Mouse (Mus musculus): ENCODE measurements around the gene Med12l. TPM values are rescaled to one million over a fixed set of nuclear protein-coding genes. Genes with fewer than 3 reads are reported as not detected.
A peak's percentile ranks its signal among the peaks of the same experiment; 100 is the strongest.
"Not testable (repeated sequence)": the region's sequence is repeated elsewhere in the genome, so short reads cannot be mapped to it uniquely, and the experiment has no call there.

Med12l gene
- total RNA-seq, 2 experiments from 2014 or later: 0.23 TPM; not detected in 1

DNA sequence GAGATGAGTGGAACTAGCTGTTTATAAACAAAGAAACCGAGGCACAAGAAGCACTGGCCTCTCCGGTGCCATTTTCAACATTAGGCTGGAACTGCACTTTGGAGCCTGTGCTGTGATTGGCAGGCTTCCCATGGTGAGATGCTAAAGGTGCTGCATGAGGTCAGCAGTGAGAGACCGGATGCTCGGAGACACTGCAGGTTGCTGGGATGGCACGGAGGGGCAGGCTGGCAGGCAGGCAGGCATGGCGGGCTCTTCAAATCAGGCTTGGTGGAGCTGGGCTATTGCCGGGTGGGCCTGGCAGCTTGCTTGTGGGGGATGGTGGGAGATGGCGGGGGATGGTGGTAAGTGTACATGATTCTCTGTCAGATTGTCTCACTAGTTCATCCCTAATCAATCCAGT is 15.6 kb downstream of the Med12l start:
- no peak for ATAC-seq (replicated peaks; ENCODE audit: low FRiP score, poor library complexity, severe bottlenecking)

DNA sequence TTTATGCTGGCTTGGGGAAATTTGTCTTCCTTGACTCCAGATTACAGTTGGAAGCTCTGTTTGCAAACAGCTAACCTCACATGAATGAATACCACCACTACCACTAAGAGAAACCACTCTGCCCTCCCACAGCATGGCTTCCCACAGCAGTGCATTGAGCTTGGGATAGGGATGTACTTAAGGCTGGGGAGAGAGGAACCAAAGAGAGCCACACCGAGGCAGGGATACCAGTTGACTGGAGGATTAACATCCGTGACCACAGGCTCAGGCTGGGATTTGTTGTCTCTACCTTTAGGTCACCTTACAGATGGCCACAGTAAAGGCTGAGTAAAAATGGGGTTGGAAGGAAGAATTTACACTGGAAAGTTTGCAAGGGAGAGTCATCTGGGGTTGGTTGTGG is 16.6 kb downstream of the Med12l start:
- ATAC-seq (replicated peaks; ENCODE audit: low FRiP score, poor library complexity, severe bottlenecking): no peak

DNA sequence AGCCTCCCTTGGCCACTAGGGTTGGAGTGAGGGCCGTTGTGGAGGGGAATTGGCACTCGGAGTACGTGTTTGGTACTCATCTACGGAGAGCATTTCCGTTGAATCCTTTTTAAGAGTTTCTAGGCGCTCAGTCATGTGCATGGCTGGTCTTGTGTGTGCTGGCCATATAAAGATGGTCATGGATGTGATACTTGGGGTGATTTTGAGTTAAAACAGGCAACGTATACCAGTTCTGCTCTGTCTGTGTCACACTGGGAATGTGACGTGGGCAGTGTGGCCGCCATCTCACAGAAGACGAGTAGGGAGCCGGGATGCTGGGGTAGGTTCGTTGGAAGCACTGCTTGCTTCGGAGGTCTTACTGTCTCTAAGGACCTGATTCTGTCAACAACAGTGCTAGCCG is 17.3 kb downstream of the Med12l start:
- no peak for ATAC-seq (replicated peaks; ENCODE audit: low FRiP score, poor library complexity, severe bottlenecking)

DNA sequence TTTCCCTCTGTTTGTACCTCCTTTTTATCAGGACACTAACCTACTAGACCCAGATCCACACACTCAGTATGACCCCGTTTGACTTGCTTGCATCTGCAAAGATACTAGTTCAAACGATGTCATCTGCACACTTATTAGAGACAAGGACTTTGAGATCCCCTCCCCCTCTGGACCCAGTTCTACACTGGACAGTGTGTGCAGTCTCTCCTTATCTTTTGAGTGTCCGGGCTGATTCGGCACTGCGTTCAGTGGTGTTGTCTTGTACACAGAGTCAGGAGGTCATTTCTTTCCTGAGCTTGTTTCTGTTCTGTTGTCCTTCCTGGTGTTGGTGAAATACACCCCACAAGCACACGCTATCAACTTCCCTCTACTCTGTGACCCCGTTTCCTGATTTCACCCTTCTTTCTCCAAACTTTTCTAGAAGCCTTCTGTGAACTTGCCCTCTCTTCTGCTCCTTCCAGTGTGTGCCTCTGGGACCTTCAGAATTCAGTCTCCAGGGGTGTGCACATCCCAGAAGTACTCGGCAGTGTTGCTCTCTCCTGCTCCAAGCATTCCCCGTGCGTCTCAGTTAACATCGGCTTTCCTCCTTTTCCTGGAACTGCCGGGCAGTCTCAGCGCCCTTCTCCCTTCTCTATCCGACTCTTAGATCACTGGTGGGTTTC is 19.0 kb downstream of the Med12l start:
- ATAC-seq (replicated peaks; ENCODE audit: low FRiP score, poor library complexity, severe bottlenecking): no peak

DNA sequence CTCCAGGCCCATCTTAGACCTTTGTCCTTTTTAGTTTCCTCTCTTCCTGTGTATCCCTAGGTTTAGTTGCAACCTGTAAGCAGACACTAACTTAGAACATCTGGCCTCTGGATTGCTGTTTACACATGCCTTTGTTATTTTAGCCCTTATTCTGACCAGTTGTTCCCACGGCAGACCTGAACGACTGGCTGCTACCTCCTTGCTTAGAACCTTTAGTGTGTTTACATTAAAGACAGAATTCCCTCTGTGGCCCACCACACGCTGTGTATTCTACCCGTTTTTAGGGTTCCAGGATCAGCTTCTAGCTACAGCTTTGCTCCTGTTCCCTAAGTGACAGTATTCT is 19.5 kb downstream of the Med12l start:
- no peak for ATAC-seq (replicated peaks; ENCODE audit: low FRiP score, poor library complexity, severe bottlenecking)

DNA sequence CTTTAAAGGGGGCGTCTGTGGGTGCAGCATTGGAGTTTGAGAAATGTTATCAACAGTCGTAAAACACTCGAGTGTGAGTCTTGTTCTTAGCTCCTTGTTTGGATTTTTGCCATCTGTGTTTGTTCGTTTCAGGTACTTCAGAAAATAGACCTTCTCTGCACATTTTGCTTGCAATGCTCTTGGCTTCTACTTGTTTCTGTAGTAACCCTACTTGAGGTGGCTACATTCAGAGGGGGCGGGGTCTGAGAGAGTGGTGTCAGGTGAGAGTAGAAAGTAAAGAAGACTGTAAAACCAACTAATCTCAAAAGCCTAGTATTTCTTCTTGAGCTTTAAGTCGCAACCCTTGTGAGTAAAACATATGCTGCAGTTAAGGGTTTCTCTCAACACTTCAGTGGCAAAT is 23.1 kb downstream of the Med12l start:
- ATAC-seq (replicated peaks; ENCODE audit: low FRiP score, poor library complexity, severe bottlenecking): no peak

DNA sequence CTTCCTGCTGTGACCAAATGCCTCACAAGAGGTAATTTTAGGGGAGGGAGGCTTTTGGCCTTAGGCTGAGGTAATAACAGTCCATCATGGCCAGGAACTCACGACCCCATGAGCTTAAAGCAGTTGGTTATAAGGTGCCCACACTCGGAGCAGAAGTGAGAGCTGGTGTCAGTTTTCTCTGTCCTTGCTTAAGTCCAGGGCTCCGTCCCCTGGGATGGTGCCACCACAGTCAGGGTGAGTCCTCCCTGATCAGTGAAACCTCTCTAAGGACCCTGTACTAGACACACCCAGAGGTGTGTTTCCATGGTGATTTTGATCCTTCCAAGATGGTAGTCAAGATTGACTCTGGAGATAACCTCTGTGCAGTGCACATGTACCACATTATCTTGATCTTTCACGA is 25.4 kb downstream of the Med12l start:
- no peak for ATAC-seq (replicated peaks; ENCODE audit: low FRiP score, poor library complexity, severe bottlenecking)

DNA sequence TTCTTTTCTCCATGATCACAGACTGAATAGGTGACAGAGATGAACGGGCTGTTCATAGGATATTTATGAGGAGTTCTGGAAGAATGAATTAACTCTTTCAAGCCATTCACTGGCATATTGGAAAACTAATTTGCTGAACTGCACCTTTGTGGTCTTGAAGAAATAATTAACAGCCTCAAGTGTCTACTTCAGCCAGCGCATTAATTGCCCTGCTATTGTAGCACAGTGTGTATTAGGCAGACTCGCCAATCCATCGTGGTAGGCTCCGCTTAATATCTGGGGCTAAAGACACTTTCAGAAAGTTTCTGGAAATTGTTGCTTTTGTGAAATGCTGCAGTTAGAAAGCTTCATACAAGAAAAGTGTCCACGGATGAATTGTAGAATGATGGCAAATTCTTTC is 35.9 kb downstream of the Med12l start:
- no peak for ATAC-seq (replicated peaks; ENCODE audit: low FRiP score, poor library complexity, severe bottlenecking)

DNA sequence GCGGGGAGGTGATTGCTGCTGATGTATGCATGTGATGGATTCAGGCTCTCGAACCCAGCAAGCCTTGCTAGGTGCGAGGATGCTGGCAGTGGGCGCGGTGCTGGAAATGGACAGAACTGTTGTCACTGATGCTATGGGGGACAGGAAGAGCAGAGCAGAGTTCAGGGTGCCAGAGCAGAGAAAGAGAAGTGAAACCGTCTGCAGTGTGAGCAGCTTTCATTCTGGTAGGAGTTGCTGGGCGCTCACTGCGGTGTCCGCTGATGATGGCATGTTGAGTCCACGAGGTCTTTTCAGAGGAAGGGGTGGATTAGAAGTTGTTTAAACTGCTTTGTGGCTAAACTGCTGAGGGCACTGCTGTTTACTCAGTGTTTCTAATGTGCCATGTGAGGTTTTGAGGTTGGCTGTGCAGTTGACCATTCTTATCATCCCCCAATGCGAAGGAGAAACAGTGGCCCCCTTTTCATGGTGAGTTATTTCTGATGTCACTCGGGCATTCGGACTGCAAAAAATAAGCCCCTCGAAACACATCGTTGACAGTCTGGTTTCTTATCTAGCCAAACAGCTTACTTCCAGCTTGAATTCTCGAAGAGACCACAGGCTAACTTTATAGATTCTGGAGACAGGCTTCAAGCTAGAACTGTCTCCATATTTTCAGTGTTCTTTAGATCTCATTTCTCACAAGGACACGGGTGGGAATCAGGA is 49.4 kb downstream of the Med12l start:
- ATAC-seq (replicated peaks; ENCODE audit: low FRiP score, poor library complexity, severe bottlenecking): no peak

DNA sequence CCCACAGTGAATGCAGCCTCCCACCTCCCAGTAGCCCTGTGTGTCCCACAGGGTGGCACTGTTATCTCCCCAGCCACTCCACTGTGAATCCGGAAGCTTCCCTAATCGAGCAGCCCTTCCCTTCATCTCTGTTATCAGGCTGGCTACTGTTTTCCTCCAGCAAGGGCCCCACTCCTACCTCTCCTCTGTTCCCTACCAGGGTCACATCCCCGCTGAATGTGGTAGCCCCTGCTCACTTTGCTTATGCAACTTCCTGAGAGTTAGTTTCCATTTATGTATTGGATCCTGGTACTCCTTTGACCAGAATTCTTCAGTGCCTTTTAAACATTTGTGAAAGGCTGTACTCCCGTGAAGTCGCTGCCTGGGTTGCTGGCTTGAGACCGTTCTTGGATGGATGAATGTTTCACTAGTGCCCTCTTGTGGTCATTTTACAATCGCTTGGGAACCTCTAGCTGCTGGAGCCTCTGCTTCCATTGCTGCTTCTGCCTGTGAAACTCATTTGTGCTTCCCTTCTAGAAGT is 53.5 kb downstream of the Med12l start:
- peak; percentile 77 for ATAC-seq (replicated peaks; ENCODE audit: low FRiP score, poor library complexity, severe bottlenecking)

DNA sequence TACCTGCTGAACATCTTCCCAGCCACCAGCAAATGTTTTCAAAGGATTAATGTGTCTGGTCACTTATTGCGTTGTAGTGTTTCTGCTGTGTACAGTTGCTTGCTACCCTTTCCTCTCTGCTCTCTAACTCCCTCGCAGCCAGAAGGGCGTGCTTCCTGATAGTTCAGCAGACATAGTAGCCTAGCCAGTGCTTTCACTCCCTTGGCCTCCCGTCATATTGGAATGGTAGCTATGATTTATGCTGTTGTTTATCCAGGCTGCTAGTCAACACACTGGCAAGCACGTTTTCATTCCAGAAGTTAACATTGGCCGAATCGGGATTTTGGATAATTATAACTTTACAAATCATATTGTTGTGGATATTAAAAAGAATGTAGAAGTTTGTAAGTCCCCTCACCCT is 54.5 kb downstream of the Med12l start:
- ATAC-seq (replicated peaks; ENCODE audit: low FRiP score, poor library complexity, severe bottlenecking): no peak

DNA sequence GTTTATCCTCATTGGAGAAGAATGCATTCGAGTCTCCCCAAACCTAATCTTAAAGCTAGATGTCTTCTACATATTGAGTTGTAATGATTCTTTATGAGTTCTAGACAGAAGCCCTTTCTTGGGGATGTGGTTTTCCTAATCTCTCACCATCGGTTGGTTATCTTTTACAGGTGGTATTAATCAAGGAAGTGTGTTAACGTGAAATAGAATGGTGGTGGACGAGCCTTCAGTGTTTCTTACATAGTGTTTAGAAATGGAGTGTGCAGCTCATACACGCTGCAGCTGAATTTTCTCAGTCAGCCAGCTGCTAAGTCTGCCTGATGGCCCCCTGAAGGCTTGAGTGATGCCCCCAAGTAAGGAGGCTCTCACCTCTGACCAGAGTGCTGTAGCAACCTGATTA is 56.5 kb downstream of the Med12l start:
- no peak for ATAC-seq (replicated peaks; ENCODE audit: low FRiP score, poor library complexity, severe bottlenecking)

DNA sequence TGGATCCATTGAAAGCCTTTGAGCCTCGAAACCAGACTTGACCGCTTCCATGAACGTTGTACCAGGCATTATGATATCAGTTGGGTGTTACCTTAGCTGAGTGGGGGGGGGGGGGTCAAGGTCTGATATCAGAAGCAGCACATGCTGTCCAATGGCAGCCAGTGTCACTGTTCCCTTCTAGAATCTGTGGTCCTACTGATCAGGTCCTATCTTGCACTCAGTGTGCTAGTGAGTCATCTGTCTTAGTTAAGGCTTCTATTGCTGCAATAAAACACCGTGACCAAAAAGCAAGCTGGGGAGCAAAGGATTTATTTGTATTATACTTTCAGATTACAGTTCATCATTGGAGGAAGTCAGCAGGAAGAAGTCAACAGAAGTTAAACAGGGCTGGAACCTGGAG is 57.8 kb downstream of the Med12l start:
- no peak for ATAC-seq (replicated peaks; ENCODE audit: low FRiP score, poor library complexity, severe bottlenecking)

DNA sequence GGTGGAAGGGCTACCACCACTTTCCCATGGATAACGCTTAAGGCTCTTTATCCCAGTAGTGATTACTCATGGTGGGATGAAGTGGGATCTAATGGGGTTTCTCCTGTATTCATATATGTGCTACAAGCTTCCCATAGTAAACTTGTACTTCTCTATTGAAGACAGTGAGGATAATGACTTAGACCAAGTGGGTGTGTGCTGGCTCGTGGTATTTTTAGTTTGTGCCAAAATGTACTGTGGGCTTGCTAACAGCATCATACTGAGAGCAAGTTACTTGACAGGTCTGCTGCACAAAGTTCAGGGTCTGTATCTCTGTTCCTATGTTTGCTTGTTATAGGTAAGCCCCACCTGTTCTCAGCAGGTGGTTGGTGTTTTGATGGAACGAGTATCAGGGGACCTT is 60.3 kb downstream of the Med12l start:
- no peak for ATAC-seq (replicated peaks; ENCODE audit: low FRiP score, poor library complexity, severe bottlenecking)

DNA sequence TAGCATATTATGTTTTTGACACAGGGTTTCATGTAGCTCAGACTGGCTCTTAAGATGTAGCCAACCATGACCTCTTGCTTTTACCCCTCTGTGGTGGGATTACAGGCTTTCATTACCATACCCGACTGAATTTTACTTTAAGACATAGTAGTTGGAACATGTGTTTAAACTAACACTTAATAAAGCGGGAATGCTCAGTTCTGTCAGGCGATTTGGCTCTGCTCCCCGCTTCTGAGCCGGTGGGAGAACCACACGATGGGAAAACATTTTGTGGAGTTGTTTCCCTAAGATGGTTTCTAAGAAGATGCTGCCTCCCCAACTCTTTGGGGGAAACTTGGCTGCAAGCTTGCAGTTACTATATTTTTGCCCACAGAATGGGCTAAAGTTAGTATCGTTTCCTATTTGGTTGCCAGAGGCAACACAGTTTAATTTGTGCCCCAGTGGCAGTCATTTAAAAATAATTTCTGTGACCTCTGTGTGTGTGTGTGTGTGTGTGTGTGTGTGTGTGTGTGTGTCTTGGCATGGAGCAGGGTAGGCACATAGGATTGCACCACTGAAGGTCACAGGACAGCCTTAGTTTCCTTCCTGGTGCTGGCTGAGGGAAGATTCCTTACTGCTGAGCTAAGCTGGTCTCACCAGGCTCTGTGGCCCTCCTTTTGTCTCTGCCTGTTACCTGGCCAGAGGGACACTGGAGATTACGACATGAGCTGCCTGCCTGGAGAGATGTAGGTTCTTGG is 61.1 kb downstream of the Med12l start:
- no peak for ATAC-seq (replicated peaks; ENCODE audit: low FRiP score, poor library complexity, severe bottlenecking)

DNA sequence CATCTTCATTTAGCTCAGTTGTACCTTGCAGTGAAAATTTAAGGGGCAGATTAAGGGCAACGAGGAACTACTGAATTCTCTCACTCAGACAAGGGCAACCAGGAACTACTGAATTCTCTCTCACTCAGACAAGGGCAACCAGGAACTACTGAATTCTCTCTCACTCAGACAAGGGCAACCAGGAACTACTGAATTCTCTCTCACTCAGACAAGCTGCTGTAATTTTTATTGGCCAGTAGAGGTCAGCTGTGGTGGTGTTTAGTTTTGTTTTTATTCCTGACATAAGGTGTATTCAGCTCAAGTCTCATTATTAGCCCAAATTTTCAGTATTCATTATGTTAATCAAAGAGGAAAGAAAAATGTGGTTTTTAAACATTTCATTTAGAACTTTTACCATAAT is 63.4 kb downstream of the Med12l start:
- ATAC-seq (replicated peaks; ENCODE audit: low FRiP score, poor library complexity, severe bottlenecking): not testable (repeated sequence)

DNA sequence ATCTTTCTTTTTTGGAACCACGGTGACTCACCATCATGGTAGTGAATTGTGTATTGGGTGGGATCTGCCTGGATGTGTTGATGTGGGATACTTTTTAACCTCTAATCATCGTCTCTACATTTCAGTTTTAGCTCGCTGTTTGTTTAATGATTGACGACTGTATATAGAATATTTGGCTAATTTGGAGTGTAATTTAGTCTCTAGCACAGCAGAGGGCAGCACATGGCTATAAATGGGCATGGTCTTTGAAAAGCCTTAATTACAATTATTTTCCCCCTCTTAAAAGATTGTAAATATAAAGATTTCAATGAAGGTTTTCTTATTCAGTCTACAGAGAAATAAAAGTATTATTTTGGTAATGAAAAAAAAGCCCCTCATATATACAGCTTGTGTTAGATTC is 71.7 kb downstream of the Med12l start:
- no peak for ATAC-seq (replicated peaks; ENCODE audit: low FRiP score, poor library complexity, severe bottlenecking)

DNA sequence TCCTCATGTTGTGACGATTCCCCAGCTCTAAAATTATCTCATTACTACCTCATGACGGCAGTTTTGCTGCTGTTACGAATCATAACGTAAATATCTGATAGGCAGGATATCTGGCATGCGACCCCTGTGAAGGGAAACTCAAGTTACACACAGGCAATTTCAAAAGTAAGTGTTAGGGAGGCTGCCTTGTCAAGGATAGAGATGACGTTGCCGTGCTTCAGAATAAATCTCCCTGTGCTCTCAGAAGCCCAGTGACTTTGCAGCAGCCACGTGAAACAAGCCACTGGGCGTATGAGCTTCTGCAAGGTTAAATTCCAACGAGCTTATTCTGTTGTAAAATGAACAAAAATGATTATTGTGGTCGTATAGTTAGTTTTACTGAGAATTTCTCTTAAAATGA is 73.0 kb downstream of the Med12l start:
- no peak for ATAC-seq (replicated peaks; ENCODE audit: low FRiP score, poor library complexity, severe bottlenecking)

DNA sequence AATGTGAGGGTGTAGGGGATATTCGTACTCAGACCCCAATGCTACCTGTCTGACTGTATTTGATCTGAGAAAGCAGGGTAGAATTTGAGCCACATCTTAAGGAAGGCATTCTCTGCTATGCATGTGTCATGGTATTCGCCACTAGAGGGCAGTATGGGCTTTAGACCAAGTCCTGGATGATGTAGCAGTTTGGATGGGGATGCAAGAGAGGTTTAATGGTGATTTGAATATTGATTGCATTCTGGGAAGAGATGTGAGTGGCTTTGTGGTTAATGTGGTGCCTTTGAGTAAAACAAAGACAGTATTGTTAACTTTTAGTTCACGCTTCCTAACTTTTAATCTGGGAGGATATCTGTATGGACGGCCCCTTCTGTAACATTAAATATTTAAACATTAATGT is 73.7 kb downstream of the Med12l start:
- ATAC-seq (replicated peaks; ENCODE audit: low FRiP score, poor library complexity, severe bottlenecking): 0 out of 2 replicates have a peak, but pooled peaks have one; percentile 52

DNA sequence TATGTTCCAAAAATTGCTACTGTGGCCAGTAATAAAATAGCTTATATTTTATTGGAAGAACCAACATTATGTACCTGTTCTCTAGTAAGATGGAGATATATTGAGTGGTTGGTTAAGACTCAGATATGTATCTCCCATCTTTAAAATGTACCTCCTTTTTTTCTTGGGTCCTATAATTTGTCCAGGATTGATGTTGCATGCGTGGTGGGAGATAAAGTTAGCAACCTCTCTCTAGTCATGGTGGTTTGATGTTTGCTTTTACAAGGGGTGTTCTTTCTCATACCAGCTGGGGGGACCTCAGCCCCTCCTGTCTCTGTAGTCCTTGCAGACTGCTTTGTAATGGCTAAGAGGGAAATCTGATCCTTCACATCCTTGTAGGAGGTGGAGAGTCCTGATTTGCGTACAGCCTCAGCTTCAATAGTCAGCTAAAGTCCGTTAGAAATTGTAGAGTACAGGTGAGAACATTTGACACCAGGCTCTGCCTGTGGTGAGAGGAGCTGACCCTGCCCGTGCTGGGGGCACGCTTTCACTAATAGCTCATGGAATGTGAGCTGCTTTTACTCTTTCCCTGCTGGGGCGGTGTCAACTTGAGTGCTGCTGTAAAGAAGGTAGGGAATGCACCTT is 74.8 kb downstream of the Med12l start:
- no peak for ATAC-seq (replicated peaks; ENCODE audit: low FRiP score, poor library complexity, severe bottlenecking)

DNA sequence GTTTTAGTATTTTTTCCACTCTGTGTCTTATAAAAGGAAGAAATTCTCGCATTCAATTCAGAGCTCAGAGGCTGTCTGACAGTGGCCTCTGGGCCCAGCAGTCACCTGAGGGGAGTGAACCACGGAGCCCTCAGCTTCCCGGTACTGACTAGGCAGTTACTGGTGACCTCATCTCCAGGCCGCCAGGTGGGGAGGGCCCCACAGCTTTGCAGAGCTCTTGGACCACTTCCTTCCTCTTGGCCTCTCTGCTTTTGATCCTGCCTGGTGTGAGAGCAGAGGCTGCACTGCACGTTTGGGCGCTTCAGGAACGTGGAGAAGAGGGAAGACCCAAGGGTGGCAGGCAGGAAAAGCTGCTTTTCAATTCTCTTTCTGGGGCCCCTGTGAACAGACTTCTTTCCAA is 75.3 kb downstream of the Med12l start:
- no peak for ATAC-seq (replicated peaks; ENCODE audit: low FRiP score, poor library complexity, severe bottlenecking)
